12 mouse cellular contexts compared by ENCODE assay signal in the genomic region with DNA sequence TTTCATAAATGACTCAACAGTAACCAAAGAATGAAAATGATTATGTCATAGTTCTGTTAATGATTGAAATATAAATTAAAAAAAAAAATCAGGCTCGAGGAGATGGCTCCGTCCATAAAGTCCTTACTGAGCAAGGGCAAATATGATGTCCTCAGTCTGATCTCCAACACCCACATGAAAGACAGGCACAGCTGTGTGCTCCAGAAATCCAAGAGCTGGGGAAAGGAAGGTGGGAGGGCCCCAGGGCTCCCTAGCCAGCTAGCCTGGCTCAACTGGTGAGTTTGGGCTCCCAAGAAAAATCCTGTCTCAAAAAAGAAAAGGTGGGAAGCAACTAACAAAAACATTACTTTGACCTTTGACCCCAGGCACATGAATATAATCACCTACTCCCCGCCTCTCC.
DNase-seq lines count a peak whose midpoint lies in the region; ATAC-seq and TF ChIP-seq lines count a peak whose summit lies in the region.
"Had no signal": no experiment of that assay in that cellular context is flagged by ENCODE, and none has a peak within 500 bp of the region (broad histone marks: within the 10 kb centered on the region; RNA-seq: fewer than 3 reads in every experiment).

No protein-coding gene starts in this region.

- ATAC-seq in embryonic facial prominence, embryonic 12.5 days (ENCODE audit: insufficient number of reproducible peaks, insufficient read depth, low FRiP score, low TSS enrichment): no peak
- ATAC-seq in limb, embryonic 12.5 days (ENCODE audit: insufficient number of reproducible peaks, insufficient read depth, low FRiP score, low TSS enrichment, low read depth): no peak

- no peak for TF ChIP-seq CTCF in left cerebral cortex, adult 2 months (IDR thresholded peaks at IDR 0.05)

- 37% methylated on average over 3 of the region's 3 CpGs for WGBS in embryonic facial prominence, embryonic 12.5 days
- 30% methylated on average over 3 of the region's 3 CpGs for WGBS in limb, embryonic 12.5 days

- no peaks in the 10 kb centered on the region for H3K36me3 ChIP-seq in embryonic facial prominence, embryonic 12.5 days
- no peaks in the 10 kb centered on the region for H3K36me3 ChIP-seq in limb, embryonic 12.5 days
- H3K36me3 ChIP-seq: hindbrain, embryonic 10.5 days; neural tube, embryonic 12.5 days had no signal

- H3K4me2 ChIP-seq in embryonic facial prominence, embryonic 12.5 days (replicated peaks): no peak overlapping the region
- H3K4me2 ChIP-seq in limb, embryonic 12.5 days: peak overlapping the region; percentile 69

- no peak overlapping the region for H3K9ac ChIP-seq in embryonic facial prominence, embryonic 12.5 days
- no peak overlapping the region for H3K9ac ChIP-seq in limb, embryonic 12.5 days (replicated peaks)

- H3K27me3 ChIP-seq in embryonic facial prominence, embryonic 12.5 days: no peaks in the 10 kb centered on the region
- H3K27me3 ChIP-seq in limb, embryonic 12.5 days: no peaks in the 10 kb centered on the region
- H3K27me3 ChIP-seq: megakaryocyte, embryonic 14.5 days; neural tube, embryonic 12.5 days had no signal

- no peak for DNase-seq in left cerebral cortex, adult 2 months (ENCODE audit: extremely low spot score in 1 of 2, low spot score in 2 of 2)
- DNase-seq in left cerebral cortex, adult 18-20 months (ENCODE audit: low spot score in 2 of 2): no peak
- peak; percentile 11 for DNase-seq in embryo, embryonic 10 days (ENCODE audit: low spot score)
- DNase-seq in right cerebral cortex, postnatal 25 days: no peak
- no peak for DNase-seq in thymus, postnatal 0 days (ENCODE audit: low spot score)
- DNase-seq: liver; thymus, adult 18-20 months had no signal

- H3K27ac ChIP-seq in left cerebral cortex, adult 2 months: peak overlapping the region; percentile 82
- H3K27ac ChIP-seq in embryonic facial prominence, embryonic 12.5 days: peak overlapping the region; percentile 70; the same call in 1 of the 2 replicates
- H3K27ac ChIP-seq in limb, embryonic 12.5 days: peak overlapping the region; percentile 95

- intact Hi-C loops in left cerebral cortex, adult 2 months (cut with DNase I): loop anchor here (2.0 to 10.0 kb wide), 3 partner anchors 192 to 1076 kb away; no protein-coding TSS in a partner anchor

- no peak overlapping the region for H3K4me3 ChIP-seq in left cerebral cortex, adult 2 months
- H3K4me3 ChIP-seq in embryonic facial prominence, embryonic 12.5 days: no peak overlapping the region
- H3K4me3 ChIP-seq in limb, embryonic 12.5 days (replicated peaks): no peak overlapping the region

- peaks cover 47% of the 10 kb centered on the region for H3K4me1 ChIP-seq in embryonic facial prominence, embryonic 12.5 days
- H3K4me1 ChIP-seq in limb, embryonic 12.5 days (replicated peaks): peaks cover 65% of the 10 kb centered on the region

- no peaks in the 10 kb centered on the region for H3K9me3 ChIP-seq in embryonic facial prominence, embryonic 12.5 days
- H3K9me3 ChIP-seq in limb, embryonic 12.5 days: no peaks in the 10 kb centered on the region
- H3K9me3 ChIP-seq: hindbrain, embryonic 10.5 days; megakaryocyte, embryonic 14.5 days; neural tube, embryonic 12.5 days had no signal
